Mouse (Mus musculus) ovary, adult 18-20 months (tissue): ENCODE results near the gene St8sia1.

ENCODE experiments used
- DNase-seq: peaks from one replicate; pipeline ENCODE4 v3.0.0; 2022; ENCODE audit warnings: low spot score, mixed read lengths

Gene St8sia1

DNA sequence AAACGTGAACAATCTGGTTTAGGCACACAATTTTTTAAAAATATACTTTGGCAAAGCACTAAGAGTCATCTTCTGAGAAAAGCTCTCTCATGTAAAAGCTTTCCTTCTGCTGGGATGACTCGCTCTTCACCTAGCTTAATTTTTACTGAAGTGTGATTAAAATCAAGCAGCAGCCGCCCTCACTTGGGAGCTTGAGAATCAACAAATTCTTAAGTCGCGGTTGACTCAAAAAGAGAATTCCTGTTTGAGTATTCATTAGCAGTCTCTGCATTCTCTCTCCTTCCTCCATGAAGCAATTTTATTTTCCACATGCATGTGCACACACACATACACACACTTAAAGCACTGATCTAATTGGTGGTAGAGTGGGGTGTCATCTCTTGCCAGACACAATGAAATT, 138.8 kb downstream of the St8sia1 start:
- DNase-seq: no peak

DNA sequence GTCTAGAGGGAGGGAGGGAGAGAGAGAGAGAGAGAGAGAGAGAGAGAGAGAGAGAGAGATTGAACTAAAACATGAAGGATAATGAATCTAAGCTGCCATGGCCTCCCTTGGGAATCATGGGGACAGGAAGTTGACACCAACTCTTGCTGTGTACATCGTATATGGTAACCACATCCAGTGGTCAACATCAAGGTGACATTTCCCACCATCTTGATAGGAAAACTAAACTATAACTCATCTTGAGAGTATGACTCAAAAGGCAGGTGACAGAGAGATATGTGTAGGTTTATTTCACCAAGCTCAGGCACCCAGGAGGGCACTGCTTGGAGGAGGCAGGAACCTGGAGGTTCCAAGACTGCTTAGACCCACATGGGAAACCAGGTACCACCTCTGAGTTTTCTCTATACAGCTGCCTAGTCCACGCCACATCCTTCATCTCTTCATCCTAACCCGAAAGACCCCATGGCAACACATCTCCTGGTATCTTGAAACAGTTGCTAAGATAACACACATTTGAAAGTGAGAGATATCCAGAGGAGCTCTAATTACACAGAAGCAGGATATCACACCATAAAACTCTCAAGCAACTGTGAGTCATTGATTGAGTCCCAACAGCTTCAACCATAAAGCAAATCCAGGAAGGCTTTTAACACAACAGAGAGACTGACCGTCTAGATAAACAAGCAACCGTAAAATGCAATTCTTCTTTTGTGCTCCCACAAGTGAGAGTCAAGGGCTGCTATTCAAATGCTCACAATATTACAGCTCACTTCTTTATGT, 141.1 kb downstream of the St8sia1 start:
- no peak for DNase-seq

- no peak for DNase-seq
Observed at GRCm38 (mm10) chr6:142818306-142818705, 145.9 kb downstream of the St8sia1 start.

DNA sequence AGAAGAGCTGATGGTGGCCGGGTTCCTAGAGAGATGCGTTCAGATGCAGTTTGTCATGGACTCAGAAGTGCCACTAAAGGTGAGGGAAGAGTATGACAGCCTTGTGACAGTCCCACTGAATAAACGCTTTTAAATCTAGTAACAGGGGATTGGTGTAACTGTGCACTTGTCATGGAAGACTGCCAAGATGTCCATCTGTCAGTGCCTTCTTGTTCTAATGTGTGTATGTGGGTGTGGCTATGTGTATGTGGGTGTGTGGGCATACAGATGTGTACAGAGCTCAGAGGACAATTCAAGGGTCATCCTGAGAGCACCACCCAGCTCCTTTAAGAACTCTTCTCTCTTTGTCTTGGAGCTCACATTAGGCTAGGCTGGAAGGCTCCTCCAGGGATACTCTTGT, 148.7 kb downstream of the St8sia1 start:
- no peak for DNase-seq

- peak; percentile 41 for DNase-seq
Observed at GRCm38 (mm10) chr6:142814495-142814921, 149.7 kb downstream of the St8sia1 start.

- no peak for DNase-seq
Observed at GRCm38 (mm10) chr6:142814011-142814410, 150.2 kb downstream of the St8sia1 start.

- no peak for DNase-seq
Observed at GRCm38 (mm10) chr6:142812969-142813368, 151.3 kb downstream of the St8sia1 start.

- DNase-seq: no peak
Observed at GRCm38 (mm10) chr6:142810239-142810638, 154.0 kb downstream of the St8sia1 start.

DNA sequence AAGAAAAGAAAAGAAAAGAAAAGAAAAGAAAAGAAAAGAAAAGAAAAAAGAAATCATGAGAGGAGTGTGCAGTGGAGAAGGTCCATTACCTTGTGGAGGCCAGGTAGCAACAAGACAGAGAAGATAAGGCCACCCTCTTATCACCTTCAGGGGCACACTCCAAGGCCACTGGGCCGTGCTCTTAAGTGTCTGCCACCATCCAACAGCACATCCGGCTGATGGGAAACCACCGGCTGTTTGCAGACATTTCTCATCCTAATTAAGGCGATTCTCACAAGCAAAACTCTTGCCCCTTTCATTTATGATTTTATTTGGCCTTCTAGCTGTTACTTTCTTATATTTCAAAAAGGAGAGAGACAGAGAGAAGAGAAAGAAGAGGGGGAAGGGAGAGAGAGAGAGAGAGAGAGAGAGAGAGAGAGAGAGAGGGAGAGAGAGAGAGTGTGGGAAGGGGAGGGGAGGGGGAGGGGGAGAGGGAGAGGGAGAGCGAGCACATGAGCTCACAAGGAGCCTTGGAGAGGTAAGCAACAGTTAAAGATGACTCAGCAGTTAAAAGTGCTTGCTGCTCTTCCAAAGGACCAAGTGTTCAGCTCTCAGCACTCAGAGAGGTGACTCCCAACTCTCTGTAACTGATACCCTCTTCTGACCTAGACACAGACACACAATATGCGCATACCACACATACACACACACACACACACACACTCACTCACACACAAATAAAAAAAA, 154.7 kb downstream of the St8sia1 start:
- DNase-seq: no peak

DNA sequence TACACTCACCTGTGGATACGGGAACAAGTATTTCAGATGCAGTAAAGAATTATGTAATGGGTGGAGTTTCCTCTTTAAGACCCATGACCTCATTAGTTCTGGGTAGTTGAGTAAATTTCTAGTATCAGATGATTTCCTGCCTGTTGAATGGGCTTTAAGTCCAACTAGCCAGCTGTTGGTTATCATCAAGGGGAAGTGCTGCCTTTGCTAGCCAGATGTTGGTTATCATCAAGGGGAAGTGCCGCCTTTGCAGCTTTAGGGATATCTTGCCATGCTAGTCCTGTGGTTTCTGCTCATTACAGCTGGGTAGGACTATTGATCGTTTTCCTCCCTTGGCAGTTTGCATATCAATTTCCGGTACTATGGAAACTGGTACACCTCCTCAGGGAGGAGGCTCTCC, 157.9 kb downstream of the St8sia1 start:
- no peak for DNase-seq

- no peak for DNase-seq
Observed at GRCm38 (mm10) chr6:142804402-142804801, 159.8 kb downstream of the St8sia1 start, which contains the start of gene Sult6b2. Gene Sult6b2 (minus strand): TSS chr6:142804502.

DNA sequence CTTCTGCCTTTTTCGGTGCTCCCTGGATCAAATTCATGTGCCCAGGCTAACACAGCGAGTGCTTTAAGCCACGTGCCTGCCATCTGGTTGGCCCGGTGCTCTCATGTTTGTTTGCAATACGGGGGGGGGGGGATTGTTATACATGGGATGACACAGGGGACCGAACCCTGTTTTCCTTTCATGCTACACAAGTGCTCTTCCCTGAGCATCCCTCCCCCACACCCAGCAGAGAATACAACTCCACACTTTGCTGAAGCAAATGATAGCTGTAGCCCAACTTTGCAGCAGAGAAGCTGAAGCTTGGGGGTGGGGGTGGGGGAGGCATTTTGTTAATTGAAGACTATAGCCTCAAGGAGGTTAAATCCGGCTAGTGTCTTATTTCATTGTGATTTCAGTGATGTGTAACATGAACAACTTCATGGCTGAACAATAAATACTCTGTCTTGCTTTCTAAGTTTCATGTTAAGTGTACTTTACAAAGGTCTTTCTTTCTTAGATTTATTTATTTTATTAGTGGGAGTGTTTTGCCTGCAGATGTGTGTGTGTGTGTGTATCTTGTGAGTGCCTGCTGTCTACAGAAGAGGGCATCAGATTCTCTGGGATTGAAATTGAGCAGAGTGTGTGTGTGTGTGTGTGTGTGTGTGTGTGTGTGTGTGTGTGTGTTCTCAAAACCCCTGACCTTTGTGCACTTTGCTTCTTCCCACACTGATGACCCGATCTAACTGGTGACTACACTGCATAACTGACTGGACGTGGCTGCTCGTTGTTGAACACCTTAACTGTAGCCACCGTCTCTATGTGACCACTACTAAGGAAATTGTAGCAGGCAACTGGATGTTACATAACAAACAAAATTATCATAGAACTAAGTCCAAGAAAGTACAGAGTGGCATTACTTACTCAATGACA, 161.4 kb downstream of the St8sia1 start:
- DNase-seq: no peak

DNA sequence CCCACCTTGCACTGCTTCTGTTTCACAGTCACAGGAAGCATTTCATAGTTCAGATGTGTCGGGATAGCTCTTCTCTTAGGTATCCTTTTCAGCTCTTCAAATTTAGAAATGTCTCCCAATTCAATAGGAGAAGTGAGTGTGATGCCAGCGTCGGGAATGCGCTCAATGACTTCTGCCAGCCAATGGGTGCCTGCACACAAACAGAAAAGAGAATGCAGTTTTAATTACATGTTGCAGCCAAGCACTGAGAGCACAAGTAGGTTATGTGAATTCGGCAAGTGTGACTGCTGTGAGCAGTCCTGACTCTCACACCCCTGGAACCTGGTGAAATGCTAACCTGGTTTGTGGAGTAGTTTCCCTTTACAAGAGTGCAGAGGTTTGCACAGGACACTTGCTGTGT, 162.6 kb downstream of the St8sia1 start:
- DNase-seq: no peak

DNA sequence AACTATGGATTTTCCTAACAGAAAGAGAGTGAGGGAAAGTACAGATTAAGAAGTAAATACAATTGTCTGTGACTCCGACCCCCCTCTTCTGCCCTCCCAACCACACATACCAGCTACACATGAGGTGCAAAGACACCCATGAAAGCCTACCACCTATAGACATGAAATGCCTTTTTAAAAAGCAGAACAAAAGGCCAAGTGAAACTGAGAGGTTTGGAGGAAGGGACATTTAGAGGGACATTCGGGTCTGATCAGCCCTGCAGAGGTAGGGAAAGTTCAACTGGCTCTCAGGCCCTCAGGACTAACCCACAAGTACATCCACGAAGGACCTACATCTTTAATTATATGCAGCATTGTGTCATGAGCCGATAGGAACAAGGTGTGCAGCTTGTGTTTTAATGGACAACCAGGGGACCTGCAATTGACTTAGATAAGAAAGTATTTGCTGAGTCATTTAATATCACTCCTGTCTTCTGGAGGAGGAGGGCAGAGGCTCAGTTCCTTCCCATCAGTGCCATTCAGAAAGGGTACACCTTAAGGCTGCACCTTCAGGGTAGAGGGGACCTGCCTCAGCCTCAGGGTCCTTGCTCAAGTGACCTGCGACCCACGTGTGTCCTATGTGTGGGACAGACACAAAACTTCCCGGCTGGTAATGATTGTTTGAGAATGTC, 164.4 kb downstream of the St8sia1 start:
- no peak for DNase-seq

- no peak for DNase-seq
Observed at GRCm38 (mm10) chr6:142798837-142799236, 165.4 kb downstream of the St8sia1 start.

DNA sequence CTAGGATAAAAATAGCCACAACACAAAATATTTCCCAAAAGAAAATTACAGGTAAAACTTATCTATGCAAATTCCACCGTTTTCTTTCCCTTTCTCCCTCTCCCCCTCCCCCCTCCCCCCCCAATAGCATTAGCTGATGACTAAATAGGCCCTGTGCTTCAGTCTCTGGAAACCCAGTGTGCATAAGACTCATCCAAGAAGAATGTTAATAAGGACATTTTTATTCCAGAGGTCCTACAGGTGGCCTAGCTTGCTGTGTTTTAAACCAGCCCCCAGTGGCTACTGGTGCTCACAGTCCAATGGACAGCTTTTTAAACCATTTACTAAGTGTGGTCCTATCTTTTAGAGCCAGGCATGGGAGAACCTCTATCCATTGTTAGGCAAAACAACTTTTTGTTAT, 166.3 kb downstream of the St8sia1 start:
- DNase-seq: no peak

DNA sequence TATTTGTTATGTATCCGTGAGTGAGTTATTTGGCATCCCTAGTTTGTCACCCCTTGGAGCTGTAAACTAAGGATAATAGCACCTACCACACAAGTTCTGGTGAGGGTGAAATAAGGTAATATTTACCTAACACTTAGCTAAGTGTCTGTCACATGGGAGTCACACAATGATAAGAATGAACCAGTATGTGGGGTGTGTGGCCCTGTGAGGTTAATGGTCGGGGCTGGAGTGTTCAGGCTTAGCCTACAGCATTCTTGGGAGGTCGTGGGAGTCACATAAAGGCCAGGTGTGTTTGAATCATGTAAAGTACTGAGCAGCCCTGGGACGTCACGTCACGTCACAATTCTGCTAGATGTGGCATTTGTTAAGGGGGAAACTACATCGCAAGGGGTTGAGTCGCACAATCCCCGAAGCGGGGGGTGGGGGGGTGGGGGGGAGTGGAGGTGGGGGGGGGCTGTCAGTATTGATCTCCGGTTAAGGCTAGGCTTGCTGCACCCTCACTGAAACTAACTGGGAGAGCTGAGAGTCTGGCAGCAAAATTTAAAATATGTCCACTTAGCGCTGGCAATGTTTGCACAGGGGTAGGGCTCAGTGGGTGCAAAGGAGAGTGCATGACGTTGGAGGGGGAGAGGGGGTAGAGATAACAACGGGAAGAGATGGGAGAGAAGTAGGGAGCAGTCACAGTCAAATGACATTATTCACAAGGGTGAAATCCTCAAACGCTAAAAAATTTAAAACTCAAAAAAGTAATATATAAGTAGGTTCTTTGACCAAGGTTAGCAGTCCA, 168.4 kb downstream of the St8sia1 start:
- DNase-seq: no peak

DNA sequence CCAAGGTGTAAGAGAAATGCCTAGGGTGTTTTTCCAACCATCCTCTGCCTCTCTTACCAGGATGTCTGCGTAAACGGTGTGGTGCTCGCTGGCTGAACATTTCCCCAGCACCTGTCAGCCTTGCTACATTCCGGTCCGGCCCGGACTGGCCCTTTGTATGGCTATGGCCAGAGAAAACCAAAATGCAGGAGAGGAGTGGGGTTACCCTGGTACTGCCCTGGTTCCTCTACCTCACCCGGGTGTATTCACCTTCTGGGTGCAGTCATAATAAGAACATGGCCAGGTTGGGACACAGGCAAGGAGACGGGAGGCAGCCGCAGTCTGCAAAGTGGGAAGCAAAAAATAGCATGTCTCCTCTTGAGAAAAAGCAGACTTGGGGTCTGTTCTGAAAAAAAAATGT, 169.2 kb downstream of the St8sia1 start:
- no peak for DNase-seq

GRCm38 (mm10) chr6:142793468-142793867, 170.8 kb downstream of the St8sia1 start:
- no peak for DNase-seq

DNA sequence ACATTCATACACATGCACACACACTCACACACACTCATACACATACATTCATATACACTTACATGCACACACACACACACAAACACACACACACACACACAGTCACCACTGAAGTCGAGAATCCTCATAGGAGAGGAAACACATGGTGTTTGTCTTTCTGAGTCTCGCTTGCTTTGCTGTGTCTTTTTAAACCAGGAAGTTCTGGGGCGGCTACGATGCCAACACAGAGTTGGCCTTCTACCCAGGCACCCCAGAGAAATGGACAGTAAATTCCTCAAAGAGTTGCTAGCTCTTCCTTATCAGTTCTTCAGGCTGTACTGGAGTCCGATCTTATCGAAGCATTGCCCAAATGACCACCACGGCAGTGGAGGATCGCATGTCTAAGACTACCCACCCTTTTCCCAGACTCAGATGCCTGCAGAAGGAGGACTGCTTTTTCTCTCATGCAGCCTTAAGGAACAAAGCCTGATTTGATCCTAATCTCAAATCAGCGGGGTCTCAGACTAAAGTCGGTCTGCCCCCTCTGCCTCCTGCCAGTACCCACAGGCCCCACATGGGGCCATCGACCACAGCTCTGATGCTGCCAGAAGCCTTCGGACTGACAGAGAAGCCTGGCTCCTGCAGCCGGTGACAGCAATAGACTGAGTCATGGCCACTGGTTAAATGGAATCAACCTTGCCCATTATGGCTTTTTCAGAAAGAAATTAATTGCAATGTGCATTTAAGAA, 171.8 kb downstream of the St8sia1 start:
- DNase-seq: no peak
